Mouse (Mus musculus) layer of hippocampus, adult 18-20 months (tissue): ENCODE results near the gene Pik3ap1. TPM values are rescaled to one million over a fixed set of nuclear protein-coding genes. Genes with fewer than 3 reads are reported as not detected.
"Not testable (repeated sequence)": the region's sequence is repeated elsewhere in the genome, so short reads cannot be mapped to it uniquely, and the experiment has no call there.

Source experiments
- DNase-seq, 2 experiments: peaks; one replicate each; pipeline ENCODE4 v3.0.0; 2022; ENCODE audit warnings: low spot score in 2 of 2
- long read RNA-seq: library from polyadenylated mRNA; stranded (forward); transcript quantifications from one replicate; pipeline ENCODE4 v2.0.0, GENCODE M21; 2021
- total RNA-seq, 2 experiments: library from RNA; stranded (reverse); gene quantifications; 2 replicates each; pipeline ENCODE4 v1.2.3; 2021

Pik3ap1 gene
- total RNA-seq, result 1 to 10 TPM; 2.2 to 2.3 TPM
- long read RNA-seq, full-length matches to known transcripts, result 4 of 4 reads
- long read RNA-seq, partial matches to known transcripts, result 0 of 4 reads
- long read RNA-seq, other reads (novel, unspliced or antisense), result 0 of 4 reads

- no peak for DNase-seq
Measured at GRCm38 (mm10) chr19:41384922-41385508, at the start of gene Pik3ap1. Pik3ap1 (minus strand) TSS chr19:41385102.

GRCm38 (mm10) chr19:41431512-41432164 lies 46.7 kb upstream of the Pik3ap1 start:
- not testable (repeated sequence) for DNase-seq

DNA sequence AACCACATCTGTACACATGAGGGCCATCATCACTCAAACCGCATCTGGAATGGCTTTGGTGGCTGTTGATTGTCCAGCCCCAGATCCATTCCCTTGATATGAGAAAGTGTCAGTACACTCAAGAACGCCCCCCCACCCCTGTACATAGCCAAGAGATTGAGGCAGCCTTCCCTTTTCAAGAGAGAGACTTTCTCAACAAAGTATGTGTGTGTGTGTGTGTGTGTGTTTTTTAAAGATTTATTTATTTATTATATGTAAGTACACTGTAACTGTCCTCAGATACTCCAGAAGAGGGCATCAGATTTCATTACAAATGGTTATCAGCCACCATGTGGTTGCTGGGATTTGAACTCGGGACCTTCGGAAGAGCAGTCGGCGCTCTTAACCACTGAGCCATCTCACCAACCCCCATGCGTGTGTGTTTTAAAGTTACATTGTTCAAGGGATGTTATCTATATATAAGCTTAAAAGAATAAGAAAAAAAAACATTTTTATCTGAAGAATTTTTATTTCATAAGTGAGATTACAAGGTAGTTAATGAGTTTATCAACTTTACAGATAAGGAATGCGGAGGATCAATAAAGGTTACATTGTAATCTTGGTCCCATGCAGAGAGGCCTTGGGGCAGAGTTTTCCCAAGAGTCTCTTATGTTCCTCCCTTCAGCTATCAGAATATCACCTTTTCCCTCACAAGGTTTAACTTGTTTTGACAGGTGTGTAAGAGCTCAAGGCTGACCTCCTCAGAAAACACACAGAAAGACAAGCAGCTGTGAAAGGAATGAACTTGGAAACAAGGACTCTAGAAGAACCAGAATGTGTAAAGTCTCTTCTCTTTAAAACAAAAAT lies 41.2 kb upstream of the Pik3ap1 start:
- DNase-seq, result not testable (repeated sequence)

- DNase-seq, result no peak
Measured at GRCm38 (mm10) chr19:41421264-41421663, 36.4 kb upstream of the Pik3ap1 start.

DNA sequence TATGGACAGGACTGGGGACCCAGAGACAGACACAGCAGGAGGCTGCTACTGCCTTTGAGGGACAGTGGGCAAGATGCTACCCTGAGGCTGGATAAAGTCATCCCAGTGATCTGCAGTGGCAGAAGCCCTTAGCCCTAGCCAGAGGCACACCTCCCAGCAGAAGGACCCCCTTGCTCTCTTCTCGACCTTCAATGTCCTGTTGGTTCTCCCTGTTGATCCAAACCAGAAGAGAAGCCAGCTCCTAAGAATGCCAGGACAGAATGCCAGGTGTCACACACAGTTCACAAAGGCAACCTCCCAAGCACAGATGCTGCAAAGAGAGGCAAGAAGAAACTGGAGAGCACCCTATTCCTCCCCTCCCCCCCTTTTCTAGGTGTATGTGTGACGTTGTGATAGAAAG lies 33.9 kb upstream of the Pik3ap1 start:
- DNase-seq, result no peak

DNA sequence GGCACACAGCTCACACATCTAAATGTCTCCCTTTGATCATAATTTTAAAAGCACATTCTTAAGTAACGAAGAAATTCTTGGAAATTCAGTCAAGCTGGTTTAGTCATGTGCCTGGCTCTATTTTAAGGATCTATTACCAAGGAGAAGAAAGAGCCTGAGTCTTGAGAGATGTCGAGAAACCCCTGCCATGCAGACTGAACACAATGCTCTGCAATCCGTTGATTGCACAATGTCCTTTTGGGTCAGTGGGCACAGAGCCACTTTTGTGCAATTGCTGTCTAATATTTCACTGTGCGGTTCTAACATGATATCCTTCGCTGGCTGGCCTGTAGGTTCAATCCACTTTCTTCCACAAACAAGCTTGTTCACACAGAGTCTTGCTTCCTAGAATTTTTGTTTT lies 33.1 kb upstream of the Pik3ap1 start:
- no peak for DNase-seq

GRCm38 (mm10) chr19:41416201-41416600 lies 31.3 kb upstream of the Pik3ap1 start:
- no peak for DNase-seq

GRCm38 (mm10) chr19:41402603-41403002 lies 17.7 kb upstream of the Pik3ap1 start:
- DNase-seq, result no peak

DNA sequence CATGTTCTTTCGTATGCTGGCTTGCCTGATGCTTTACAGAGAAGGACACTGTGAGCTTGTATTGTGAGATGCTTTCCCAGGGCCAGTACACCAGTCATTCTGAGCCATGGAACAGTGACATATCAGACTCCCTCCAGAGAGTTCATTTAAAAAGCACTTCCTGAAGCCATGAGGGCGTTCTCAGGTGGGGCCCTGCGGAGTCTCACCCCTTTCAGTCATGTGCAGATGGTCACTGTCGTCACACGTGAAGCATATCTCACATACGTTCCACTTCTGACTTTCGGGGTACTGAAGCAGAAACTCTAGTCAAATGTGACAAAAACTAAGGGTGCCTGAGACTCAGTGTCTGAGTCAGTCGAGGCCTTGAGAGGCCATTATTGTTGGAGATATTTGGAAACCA lies 6.0 kb upstream of the Pik3ap1 start:
- no peak for DNase-seq

DNA sequence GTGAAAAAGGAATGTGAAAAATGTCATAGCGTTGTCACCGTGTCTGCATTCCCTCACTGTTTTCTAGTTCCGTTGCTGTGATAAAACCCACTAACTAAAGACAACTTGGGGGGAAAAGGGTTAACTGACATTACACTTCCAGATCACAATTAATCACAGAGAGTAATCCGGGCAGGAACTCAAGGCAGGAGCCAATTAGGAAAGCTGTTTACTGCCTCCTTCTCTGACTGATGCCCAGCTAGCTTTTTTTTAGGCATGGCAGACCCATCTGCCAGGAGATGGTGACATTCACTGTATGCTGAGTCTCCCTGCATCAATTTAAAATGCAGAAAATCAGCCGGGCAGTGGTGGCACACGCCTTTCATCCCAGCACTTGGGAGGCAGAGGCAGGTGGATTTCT lies 4.4 kb upstream of the Pik3ap1 start:
- DNase-seq, result peak; percentile 18 to 51

DNA sequence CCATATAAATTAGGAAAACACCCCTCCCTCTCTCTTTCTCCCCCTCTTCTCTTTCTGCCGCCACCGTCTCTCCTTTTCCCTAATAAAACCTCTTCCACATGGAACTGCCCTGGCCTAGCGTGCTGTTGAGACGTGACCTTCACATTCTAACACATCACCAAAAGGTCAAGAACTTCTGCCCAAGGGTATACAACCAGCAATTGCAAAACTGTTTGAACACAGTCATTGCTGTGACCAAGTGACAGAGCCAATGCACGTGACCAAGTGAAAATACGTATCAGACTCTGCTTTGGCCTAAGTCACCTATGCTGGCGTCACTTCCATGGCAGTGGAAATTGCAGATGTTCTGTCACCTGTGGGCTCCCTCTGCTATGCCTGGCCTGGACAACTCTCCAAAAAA lies 3.3 kb upstream of the Pik3ap1 start:
- DNase-seq, result no peak

DNA sequence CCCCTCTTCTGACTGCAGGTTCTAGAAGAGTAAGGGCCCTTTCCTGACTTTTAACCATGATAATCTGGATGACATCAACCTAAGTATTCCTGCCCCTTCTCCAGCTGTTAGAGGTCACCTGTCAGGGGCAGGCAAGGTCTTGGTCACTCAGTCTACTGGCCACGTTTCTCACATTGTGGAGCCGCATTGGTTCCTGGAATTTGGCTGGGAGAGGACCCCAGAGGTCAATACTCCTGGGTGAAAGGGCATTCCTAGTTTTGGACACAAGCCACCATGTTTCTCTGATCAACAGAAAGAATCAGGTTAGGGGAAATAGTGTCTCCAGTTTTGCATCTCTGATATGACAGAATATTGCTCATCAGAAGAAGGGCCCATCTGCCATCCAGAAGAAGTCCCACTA lies 2.4 kb upstream of the Pik3ap1 start:
- no peak for DNase-seq

DNA sequence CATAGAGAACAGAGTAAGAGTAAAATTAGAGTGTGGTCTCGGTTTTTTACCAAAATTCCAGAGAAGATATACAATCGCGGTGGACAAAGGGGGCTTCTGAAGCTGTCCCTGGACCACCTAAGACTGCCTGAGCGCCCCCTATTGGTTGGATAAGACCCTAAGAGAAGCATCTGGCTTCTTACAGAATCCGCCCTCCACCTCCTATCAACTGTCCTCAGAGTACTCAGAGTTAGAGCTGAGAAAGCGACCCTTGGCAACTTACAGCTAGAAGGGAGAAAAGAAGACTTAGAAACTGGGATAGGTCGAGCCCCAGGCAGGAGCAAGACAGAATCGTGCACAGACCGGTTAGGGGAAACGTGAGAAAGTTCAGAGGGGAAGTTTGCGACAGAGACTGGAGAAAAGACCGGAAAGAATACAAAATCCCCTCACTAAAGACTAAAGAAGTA lies 473 bp downstream of the Pik3ap1 start:
- no peak for DNase-seq

- DNase-seq, result no peak
Measured at GRCm38 (mm10) chr19:41382391-41382978, 2.4 kb downstream of the Pik3ap1 start.

- no peak for DNase-seq
Measured at GRCm38 (mm10) chr19:41381581-41382239, 3.2 kb downstream of the Pik3ap1 start.

DNA sequence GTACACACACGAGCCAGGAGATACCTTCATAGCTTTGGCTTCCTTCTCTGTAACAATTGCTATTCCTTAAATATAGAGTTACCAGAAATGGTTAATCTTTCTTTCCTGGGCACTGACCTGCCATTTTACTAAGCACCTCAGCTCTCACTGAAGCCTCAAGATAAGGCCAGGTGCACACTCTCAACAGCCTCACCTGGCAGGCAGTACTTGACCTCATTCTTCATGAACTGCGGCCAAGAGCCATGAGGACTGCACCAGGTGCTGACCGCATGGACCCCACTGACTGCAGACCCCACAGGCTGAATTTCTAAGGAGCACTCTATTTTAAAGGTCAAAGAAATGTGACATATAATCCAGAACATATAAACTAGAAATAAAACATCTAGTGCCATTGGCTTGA lies 5.7 kb downstream of the Pik3ap1 start:
- no peak for DNase-seq

- DNase-seq, result no peak
Measured at GRCm38 (mm10) chr19:41375791-41376190, 9.1 kb downstream of the Pik3ap1 start.

DNA sequence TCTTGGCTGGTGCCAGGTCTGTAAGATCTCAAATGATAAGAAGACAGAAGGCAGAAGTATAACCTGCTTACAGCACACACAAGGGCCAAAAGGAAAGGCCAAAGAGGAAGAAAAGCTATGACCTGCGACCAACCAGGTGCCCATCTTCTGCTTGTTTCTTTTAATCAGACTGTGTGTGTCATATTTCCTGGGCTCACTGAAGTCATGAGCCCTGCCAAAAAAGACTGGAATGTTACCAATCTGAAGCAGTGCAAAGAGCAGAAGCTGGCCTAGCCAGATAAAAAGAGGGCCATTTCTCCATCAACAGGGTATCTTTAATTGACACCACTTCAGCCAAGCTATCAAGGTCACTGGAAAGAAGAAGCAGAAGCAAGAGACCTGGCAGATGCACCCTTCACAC lies 9.8 kb downstream of the Pik3ap1 start:
- DNase-seq, result no peak

- DNase-seq, result no peak
Measured at GRCm38 (mm10) chr19:41374658-41375057, 10.2 kb downstream of the Pik3ap1 start.

DNA sequence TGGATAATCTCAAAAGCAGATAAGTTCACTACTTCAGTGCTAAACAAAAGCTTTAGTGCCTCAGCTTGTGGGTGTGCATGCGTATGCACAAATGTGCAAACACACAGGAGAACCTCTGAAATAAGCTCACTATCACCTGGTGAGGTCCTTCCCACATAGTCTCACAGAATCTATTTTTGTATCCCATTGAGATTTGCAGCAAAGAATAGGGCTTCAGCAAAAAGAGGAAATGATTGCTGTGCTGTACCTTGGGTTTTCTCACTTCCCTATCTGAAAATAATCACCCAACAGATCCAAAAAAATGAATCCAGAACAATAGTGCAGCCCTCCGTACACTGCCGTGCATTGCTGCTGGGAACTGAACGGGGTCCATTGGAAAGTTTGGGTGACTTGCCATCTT lies 12.6 kb downstream of the Pik3ap1 start:
- DNase-seq, result no peak

GRCm38 (mm10) chr19:41371373-41371772 lies 13.5 kb downstream of the Pik3ap1 start:
- DNase-seq, result no peak
